ENCODE assay signal across 8 mouse cellular contexts in genomic region chr9:25175039-25175442, GRCm38 (mm10). TPM values are rescaled to one million over a fixed set of nuclear protein-coding genes. Genes with fewer than 3 reads are reported as not detected.
DNase-seq lines count a peak whose midpoint lies in the region.

No protein-coding gene starts in this region.

- peak; percentile 70 for DNase-seq in adipocyte (ENCODE audit: low spot score)
- DNase-seq in cerebellum, adult 11 months, result peak; percentile 77
- peak; percentile 71 to 79 for DNase-seq in frontal cortex, postnatal 14 days (ENCODE audit: low spot score in 2 of 2)
- peak; percentile 70 for DNase-seq in heart, postnatal 4 days
- peak; percentile 80 to 84 for DNase-seq in layer of hippocampus, postnatal 36 days
- peak; percentile 8 for DNase-seq in mesoderm, embryonic 11.5 days (ENCODE audit: low read depth, low spot score)
- DNase-seq in thymus, postnatal 4 days, result no peak
- DNase-seq in B cell, adult 2 months, result no peak

RNA-seq across cellular contexts. Expression of gene Herpud2, which starts 23.4 kb away (rescaled TPM):
- 10 to 100 TPM; 38.8 to 39.9 TPM for total RNA-seq in heart, postnatal 4 days (2021)
- total RNA-seq in layer of hippocampus, postnatal 36 days (2021), result 10 to 100 TPM; 44.9 to 47.9 TPM

Comparison
In these comparisons a context has a peak if more than half of its experiments do, and no peak if none do; other contexts are left out.
1. DNase-seq: peak in adipocyte (single experiment), cerebellum, adult 11 months (single experiment), frontal cortex, postnatal 14 days (2 of 2), heart, postnatal 4 days (single experiment), layer of hippocampus, postnatal 36 days (2 of 2) and mesoderm, embryonic 11.5 days (single experiment); none in thymus, postnatal 4 days (single experiment) and B cell, adult 2 months (0 of 2).